Mouse (Mus musculus): ENCODE measurements around the gene Atad3a. TPM values are rescaled to one million over a fixed set of nuclear protein-coding genes. Genes with fewer than 3 reads are reported as not detected.

Atad3a gene
- polyA plus RNA-seq, 1 experiment from 2014 or later = 78.1 TPM

- no peak for ATAC-seq (ENCODE audit: low FRiP score)
- Histone ChIP-seq H3K4me2 (peak overlapping the region; percentile 96; the same call in 1 of the 2 replicates), H3K9me3 (no peaks in the 10 kb centered on the region), H3K4me3 (no peak overlapping the region), H3K27ac (peak overlapping the region; percentile 96; the same call in 1 of the 2 replicates), H3K27me3 (no peaks in the 10 kb centered on the region), H3K4me1 (replicated peaks) (peaks cover 41% of the 10 kb centered on the region), H3K9ac (no peak overlapping the region), H3K36me3 (peaks cover 21% of the 10 kb centered on the region)
- 86% methylated on average over 10 of the region's 10 CpGs for WGBS
Measured at GRCm38 (mm10) chr4:155733267-155733666, 27.6 kb downstream of the Atad3a start.

DNA sequence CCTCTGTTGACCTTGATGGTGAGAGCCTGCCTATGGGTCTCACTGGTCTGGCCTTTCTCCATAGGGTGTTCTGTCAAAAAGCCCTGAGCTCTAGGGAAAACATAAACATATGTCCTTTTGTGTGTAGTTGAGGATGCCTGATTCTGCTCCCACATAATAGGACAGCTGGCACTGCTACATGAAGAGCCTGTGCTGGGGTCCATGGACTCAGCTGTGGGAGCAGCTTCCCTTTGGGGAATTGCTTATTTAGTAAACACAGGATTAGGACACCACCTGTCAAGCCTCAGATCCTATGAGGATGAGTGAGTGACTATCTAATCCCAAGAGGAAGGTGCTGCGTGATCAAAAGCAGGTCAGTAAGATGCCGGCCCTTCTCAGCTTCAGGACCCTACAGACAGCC, 32.9 kb downstream of the Atad3a start:
- Histone ChIP-seq H3K4me1 (replicated peaks) (peaks cover 5% of the 10 kb centered on the region; the same call in 1 of the 2 replicates), H3K27ac (no peak overlapping the region; the same call in 1 of the 2 replicates), H3K36me3 (peaks cover 13% of the 10 kb centered on the region), H3K4me3 (no peak overlapping the region), H3K27me3 (no peaks in the 10 kb centered on the region), H3K9me3 (no peaks in the 10 kb centered on the region), H3K9ac (0 out of 2 replicates have a peak overlapping the region, but pooled peaks have one; percentile 35), H3K4me2 (no peak overlapping the region)
- 59% methylated on average over 2 of the region's 2 CpGs for WGBS
- no peak for ATAC-seq (ENCODE audit: low FRiP score)

GRCm38 (mm10) chr4:155721668-155722083, 39.2 kb downstream of the Atad3a start:
- ATAC-seq (ENCODE audit: low FRiP score) = no peak
- no peak overlapping the region for H3K4me3 ChIP-seq
- H3K27me3 ChIP-seq = no peaks in the 10 kb centered on the region
- H3K4me2 ChIP-seq = no peak overlapping the region
- no peak overlapping the region for H3K27ac ChIP-seq
- no peaks in the 10 kb centered on the region for H3K9me3 ChIP-seq
- no peak overlapping the region for H3K9ac ChIP-seq
- 67% methylated on average over 4 of the region's 4 CpGs for WGBS
- no peaks in the 10 kb centered on the region for H3K4me1 ChIP-seq (replicated peaks)
- peaks cover 20% of the 10 kb centered on the region for H3K36me3 ChIP-seq

- no peaks in the 10 kb centered on the region for H3K27me3 ChIP-seq
- WGBS = 75% methylated on average over 6 of the region's 6 CpGs
- H3K4me2 ChIP-seq = no peak overlapping the region
- no peak overlapping the region for H3K9ac ChIP-seq
- peaks cover 8% of the 10 kb centered on the region for H3K36me3 ChIP-seq
- 0 out of 2 replicates have a peak overlapping the region, but pooled peaks have one; percentile 14 for H3K27ac ChIP-seq
- H3K4me3 ChIP-seq = no peak overlapping the region
- peaks cover 40% of the 10 kb centered on the region for H3K4me1 ChIP-seq (replicated peaks)
- ATAC-seq (ENCODE audit: low FRiP score) = no peak
- no peaks in the 10 kb centered on the region for H3K9me3 ChIP-seq
Measured at GRCm38 (mm10) chr4:155710521-155711252, 50.2 kb downstream of the Atad3a start.

- no peak for ATAC-seq (ENCODE audit: low FRiP score)
Measured at GRCm38 (mm10) chr4:155708988-155709387, 51.9 kb downstream of the Atad3a start.

DNA sequence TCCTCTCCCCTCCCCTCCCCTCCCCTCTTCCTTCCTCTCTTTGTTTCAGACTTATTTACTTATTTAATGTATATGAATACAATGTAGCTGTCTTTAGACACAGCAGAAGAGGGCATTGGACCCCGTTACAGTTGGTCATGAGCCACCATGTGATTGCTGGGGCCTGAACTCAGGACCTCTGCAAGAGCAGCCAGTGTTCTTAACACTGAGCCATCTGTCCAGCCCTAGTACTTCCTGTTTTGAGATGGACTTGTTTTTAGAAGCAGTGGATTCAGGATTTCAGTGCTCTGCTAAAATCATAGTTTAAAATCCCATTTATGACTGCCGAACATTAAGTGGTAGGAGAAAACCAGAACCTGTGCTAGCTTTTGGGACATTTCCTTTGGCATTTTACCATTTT, 52.3 kb downstream of the Atad3a start:
- ATAC-seq (ENCODE audit: low FRiP score) = no peak
- no peaks in the 10 kb centered on the region for H3K27me3 ChIP-seq
- no peaks in the 10 kb centered on the region for H3K9me3 ChIP-seq
- no peak overlapping the region for H3K27ac ChIP-seq
- H3K4me1 ChIP-seq (replicated peaks) = peaks cover 46% of the 10 kb centered on the region
- no peaks in the 10 kb centered on the region for H3K36me3 ChIP-seq
- 83% methylated on average over 2 of the region's 2 CpGs for WGBS
- H3K4me2 ChIP-seq = no peak overlapping the region
- H3K4me3 ChIP-seq = no peak overlapping the region
- no peak overlapping the region for H3K9ac ChIP-seq

More at GRCm38 (mm10) chr4:155708988-155709387, 51.9 kb downstream of the Atad3a start:
- Histone ChIP-seq H3K27ac (no peak overlapping the region), H3K9ac (no peak overlapping the region), H3K9me3 (no peaks in the 10 kb centered on the region), H3K4me2 (no peak overlapping the region), H3K36me3 (no peaks in the 10 kb centered on the region), H3K4me3 (no peak overlapping the region), H3K4me1 (replicated peaks) (peaks cover 46% of the 10 kb centered on the region), H3K27me3 (no peaks in the 10 kb centered on the region)

DNA sequence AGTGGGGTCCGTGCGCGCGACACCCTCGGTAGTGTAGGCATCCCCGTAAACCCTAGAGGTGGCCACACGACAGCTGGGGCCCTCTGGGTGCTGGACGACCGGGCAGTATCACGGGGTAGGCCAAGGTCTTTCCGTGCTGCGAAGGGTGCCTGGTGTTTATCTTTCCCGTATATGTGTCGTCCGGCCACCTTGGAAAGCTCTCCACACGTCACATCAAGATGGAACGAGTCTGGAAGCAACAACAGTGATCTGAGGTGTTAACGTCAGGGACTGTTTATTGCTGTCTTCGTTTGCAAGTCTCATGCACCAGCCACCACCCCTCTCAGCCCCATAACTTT, 55.3 kb downstream of the Atad3a start:
- peaks cover 37% of the 10 kb centered on the region for H3K4me1 ChIP-seq (replicated peaks)
- peak overlapping the region; percentile 98 for H3K9ac ChIP-seq
- H3K27me3 ChIP-seq = no peaks in the 10 kb centered on the region
- no peak for ATAC-seq (ENCODE audit: low FRiP score)
- peak overlapping the region; percentile 87 for H3K4me2 ChIP-seq
- peak overlapping the region; percentile 97 for H3K4me3 ChIP-seq
- peak overlapping the region; percentile 96 for H3K27ac ChIP-seq
- H3K36me3 ChIP-seq = no peaks in the 10 kb centered on the region
- 1% methylated on average over 19 of the region's 19 CpGs for WGBS
- H3K9me3 ChIP-seq = no peaks in the 10 kb centered on the region

- peak within 1 kb of the TSS; percentile 97 for H3K4me3 ChIP-seq
- H3K27me3 ChIP-seq = no peaks in the 10 kb centered on the region
- peak; percentile 97 for ATAC-seq (ENCODE audit: low FRiP score)
- peak within 1 kb of the TSS; percentile 98 for H3K9ac ChIP-seq
- WGBS = under 1% methylated on average over 83 of the region's 83 CpGs
- H3K4me1 ChIP-seq (replicated peaks) = peaks cover 31% of the 10 kb centered on the region
- H3K27ac ChIP-seq = peak within 1 kb of the TSS; percentile 96
- H3K36me3 ChIP-seq = no peaks in the 10 kb centered on the region
- peak within 1 kb of the TSS; percentile 87 for H3K4me2 ChIP-seq
- H3K9me3 ChIP-seq = no peaks in the 10 kb centered on the region
Measured at GRCm38 (mm10) chr4:155704721-155705591, 55.9 kb downstream of the Atad3a start, which contains the start of gene Ssu72. Ssu72 (plus strand) TSS chr4:155704800.

- 95% methylated on average over 4 of the region's 4 CpGs for WGBS
- no peaks in the 10 kb centered on the region for H3K36me3 ChIP-seq
- H3K27ac ChIP-seq = no peak overlapping the region
- no peaks in the 10 kb centered on the region for H3K9me3 ChIP-seq
- ATAC-seq (ENCODE audit: low FRiP score) = no peak
- H3K4me3 ChIP-seq = no peak overlapping the region
- H3K4me2 ChIP-seq = no peak overlapping the region
- no peak overlapping the region for H3K9ac ChIP-seq
- H3K27me3 ChIP-seq = no peaks in the 10 kb centered on the region
- H3K4me1 ChIP-seq (replicated peaks) = peaks cover 25% of the 10 kb centered on the region
Measured at GRCm38 (mm10) chr4:155703425-155703929, 57.4 kb downstream of the Atad3a start.

GRCm38 (mm10) chr4:155700425-155700824, 60.5 kb downstream of the Atad3a start:
- Histone ChIP-seq H3K27ac (no peak overlapping the region), H3K36me3 (no peaks in the 10 kb centered on the region), H3K9me3 (no peaks in the 10 kb centered on the region), H3K27me3 (peaks cover 11% of the 10 kb centered on the region), H3K4me2 (no peak overlapping the region), H3K4me1 (replicated peaks) (peaks cover 20% of the 10 kb centered on the region), H3K9ac (no peak overlapping the region), H3K4me3 (no peak overlapping the region)
- no peak for ATAC-seq (ENCODE audit: low FRiP score)

DNA sequence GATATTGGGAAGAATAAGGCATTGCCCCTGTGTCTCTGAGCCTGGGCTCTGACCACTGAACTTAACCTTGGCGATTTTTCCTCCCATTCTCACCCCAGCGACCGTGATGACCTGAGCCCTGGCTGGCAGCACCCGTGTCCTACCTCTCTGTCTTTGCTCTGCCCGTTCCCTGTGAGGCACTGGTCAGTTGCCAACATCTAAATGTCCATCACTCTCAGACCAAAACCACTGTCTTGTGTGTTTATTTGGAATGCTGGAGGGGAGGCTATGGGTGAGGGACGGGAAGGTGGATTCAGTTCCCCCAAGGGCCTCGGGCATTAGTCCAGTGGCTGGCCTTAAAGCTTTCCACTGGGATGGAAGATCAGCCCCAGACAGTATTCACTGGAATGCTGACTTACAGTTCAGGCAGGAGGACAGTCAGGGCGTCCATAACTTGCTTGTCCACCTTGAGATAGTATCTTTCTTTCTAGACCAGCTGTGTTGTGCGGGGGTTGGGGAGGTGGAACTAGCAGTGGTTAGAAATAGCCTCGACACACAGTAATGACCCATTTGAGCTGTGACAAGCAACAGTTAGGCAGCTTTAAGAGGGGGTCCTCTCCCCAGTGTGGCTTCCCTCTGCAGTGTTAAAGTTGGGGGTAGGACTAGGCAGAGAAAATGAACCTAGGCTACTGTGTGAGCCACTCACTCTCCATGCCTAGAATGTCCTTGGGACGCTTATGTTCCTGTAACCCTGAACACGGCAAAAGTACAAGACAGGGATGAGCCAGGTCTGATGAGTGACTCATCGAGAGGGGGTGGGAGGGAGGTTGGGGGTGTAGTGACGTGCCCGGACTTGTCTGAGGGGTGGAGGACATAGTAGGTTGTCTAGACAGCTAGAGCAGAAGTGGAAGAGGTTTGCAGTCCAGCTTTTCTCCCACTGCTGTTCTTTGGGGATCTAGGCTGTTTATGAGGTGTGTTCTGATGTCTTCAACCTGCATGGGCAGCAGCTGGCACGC, 64.3 kb downstream of the Atad3a start:
- Histone ChIP-seq H3K9me3 (no peaks in the 10 kb centered on the region), H3K36me3 (no peaks in the 10 kb centered on the region), H3K27ac (no peak overlapping the region), H3K27me3 (peaks cover 16% of the 10 kb centered on the region), H3K9ac (peak overlapping the region; percentile 86), H3K4me2 (peak overlapping the region; percentile 90), H3K4me1 (replicated peaks) (peaks cover 28% of the 10 kb centered on the region), H3K4me3 (peak overlapping the region; percentile 65)
- no peak for ATAC-seq (ENCODE audit: low FRiP score)
- 77% methylated on average over 16 of the region's 16 CpGs for whole genome bisulfite sequencing

All from hindbrain, embryonic 13.5 days (tissue).